24 mouse cellular contexts compared by ENCODE assay signal in the genomic region with DNA sequence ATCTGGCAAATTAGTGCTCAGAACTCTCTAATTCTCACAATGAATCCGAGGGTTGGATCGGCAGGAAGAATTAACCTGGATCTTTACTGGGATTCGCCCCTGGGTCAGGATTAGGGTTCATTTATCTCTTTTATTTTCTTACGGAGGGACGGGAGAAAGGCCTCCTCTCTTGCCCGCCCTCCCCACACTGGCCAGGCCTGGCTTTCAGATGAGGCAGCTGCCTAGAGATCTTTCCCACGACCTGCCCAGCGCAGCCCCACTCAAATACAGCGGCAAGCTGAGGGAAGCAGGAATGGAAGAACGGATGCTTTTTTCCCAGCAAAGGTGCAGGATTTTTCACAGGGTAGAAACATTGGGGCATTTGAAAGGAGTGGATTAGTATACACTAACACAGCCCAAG.
A peak's percentile ranks its signal among the peaks of the same experiment; 100 is the strongest.
DNase-seq lines count a peak whose midpoint lies in the region; ATAC-seq and TF ChIP-seq lines count a peak whose summit lies in the region.
"Had no signal": no experiment of that assay in that cellular context is flagged by ENCODE, and none has a peak within 500 bp of the region (broad histone marks: within the 10 kb centered on the region; RNA-seq: fewer than 3 reads in every experiment).

No protein-coding gene starts in this region.

- no peak for ATAC-seq in hindbrain, embryonic 13.5 days (ENCODE audit: low FRiP score)
- no peak for ATAC-seq in hindbrain, embryonic 12.5 days (ENCODE audit: low FRiP score)
- ATAC-seq in forebrain, embryonic 13.5 days = no peak
- ATAC-seq in hindbrain, embryonic 14.5 days (ENCODE audit: low FRiP score) = no peak
- no peak for ATAC-seq in midbrain, postnatal 0 days (ENCODE audit: low FRiP score)

- H3K9me3 ChIP-seq in hindbrain, embryonic 13.5 days = no peaks in the 10 kb centered on the region
- H3K9me3 ChIP-seq in hindbrain, embryonic 12.5 days (replicated peaks) = no peaks in the 10 kb centered on the region
- peaks cover 3% of the 10 kb centered on the region; the same call in 1 of the 2 replicates for H3K9me3 ChIP-seq in forebrain, embryonic 13.5 days (replicated peaks)
- no peaks in the 10 kb centered on the region for H3K9me3 ChIP-seq in hindbrain, embryonic 14.5 days (ENCODE audit: control insufficient read depth, low read length)
- no peaks in the 10 kb centered on the region for H3K9me3 ChIP-seq in midbrain, postnatal 0 days (ENCODE audit: low read length)
- H3K9me3 ChIP-seq: kidney, embryonic 15.5 days had no signal

- H3K4me2 ChIP-seq in hindbrain, embryonic 13.5 days = no peak overlapping the region
- H3K4me2 ChIP-seq in hindbrain, embryonic 12.5 days (replicated peaks) = no peak overlapping the region
- no peak overlapping the region for H3K4me2 ChIP-seq in forebrain, embryonic 13.5 days
- H3K4me2 ChIP-seq in hindbrain, embryonic 14.5 days (replicated peaks) = no peak overlapping the region
- H3K4me2 ChIP-seq in midbrain, postnatal 0 days (ENCODE audit: low read depth, low read length, poor library complexity, severe bottlenecking) = no peak overlapping the region
- H3K4me2 ChIP-seq: kidney, embryonic 15.5 days; liver, embryonic 13.5 days had no signal

- peaks cover 9% of the 10 kb centered on the region for H3K4me1 ChIP-seq in hindbrain, embryonic 13.5 days (replicated peaks)
- H3K4me1 ChIP-seq in hindbrain, embryonic 12.5 days = peaks cover 7% of the 10 kb centered on the region
- peaks cover 21% of the 10 kb centered on the region for H3K4me1 ChIP-seq in forebrain, embryonic 13.5 days
- no peaks in the 10 kb centered on the region for H3K4me1 ChIP-seq in hindbrain, embryonic 14.5 days (replicated peaks; ENCODE audit: control insufficient read depth, insufficient read depth, low read length)
- no peaks in the 10 kb centered on the region for H3K4me1 ChIP-seq in midbrain, postnatal 0 days (ENCODE audit: insufficient read depth, low read length)
- H3K4me1 ChIP-seq: kidney, embryonic 15.5 days; liver, embryonic 13.5 days had no signal

- 0 out of 2 replicates have a peak overlapping the region, but pooled peaks have one; percentile 5 for H3K9ac ChIP-seq in hindbrain, embryonic 13.5 days
- no peak overlapping the region for H3K9ac ChIP-seq in hindbrain, embryonic 12.5 days
- peak overlapping the region; percentile 8; the same call in 1 of the 2 replicates for H3K9ac ChIP-seq in forebrain, embryonic 13.5 days
- no peak overlapping the region for H3K9ac ChIP-seq in hindbrain, embryonic 14.5 days
- H3K9ac ChIP-seq in midbrain, postnatal 0 days (replicated peaks; ENCODE audit: low read length, poor library complexity, severe bottlenecking) = 0 out of 2 replicates have a peak overlapping the region, but pooled peaks have one; percentile 4
- H3K9ac ChIP-seq: kidney, embryonic 15.5 days; liver, embryonic 13.5 days had no signal

- TF ChIP-seq CTCF in midbrain, postnatal 0 days (IDR thresholded peaks at IDR 0.05) = no peak

- H3K27me3 ChIP-seq in hindbrain, embryonic 13.5 days = no peaks in the 10 kb centered on the region
- no peaks in the 10 kb centered on the region for H3K27me3 ChIP-seq in hindbrain, embryonic 12.5 days
- no peaks in the 10 kb centered on the region for H3K27me3 ChIP-seq in forebrain, embryonic 13.5 days
- H3K27me3 ChIP-seq in hindbrain, embryonic 14.5 days (ENCODE audit: control insufficient read depth, insufficient read depth, low read length) = no peaks in the 10 kb centered on the region
- no peaks in the 10 kb centered on the region for H3K27me3 ChIP-seq in midbrain, postnatal 0 days (ENCODE audit: insufficient read depth, low read length)
- H3K27me3 ChIP-seq: CH12.LX; kidney, embryonic 15.5 days; liver, embryonic 13.5 days had no signal

- peak overlapping the region; percentile 49 for H3K27ac ChIP-seq in hindbrain, embryonic 13.5 days
- H3K27ac ChIP-seq in hindbrain, embryonic 12.5 days = no peak overlapping the region
- 0 out of 2 replicates have a peak overlapping the region, but pooled peaks have one; percentile 20 for H3K27ac ChIP-seq in forebrain, embryonic 13.5 days
- no peak overlapping the region; the same call in 1 of the 2 replicates for H3K27ac ChIP-seq in hindbrain, embryonic 14.5 days
- H3K27ac ChIP-seq in midbrain, postnatal 0 days (ENCODE audit: low read depth, low read length) = no peak overlapping the region
- H3K27ac ChIP-seq: embryonic facial prominence, embryonic 10.5 days; heart, adult 2 months; kidney, embryonic 15.5 days; liver, embryonic 13.5 days had no signal

- WGBS in hindbrain, embryonic 13.5 days = 43% methylated on average over 10 of the region's 10 CpGs
- WGBS in hindbrain, embryonic 12.5 days = 49% methylated on average over 10 of the region's 10 CpGs
- 12% methylated on average over 10 of the region's 10 CpGs for WGBS in forebrain, embryonic 13.5 days
- 38% methylated on average over 10 of the region's 10 CpGs for WGBS in hindbrain, embryonic 14.5 days
- 23% methylated on average over 10 of the region's 10 CpGs for WGBS in midbrain, postnatal 0 days

- peak; percentile 32 for DNase-seq in hindbrain, embryonic 14.5 days (ENCODE audit: low spot score)
- DNase-seq in midbrain, postnatal 0 days (ENCODE audit: low spot score) = no peak
- DNase-seq in thymus, adult 18-20 months = no peak
- no peak for DNase-seq in kidney, adult 9 months
- DNase-seq: adrenal gland, adult 2 months; B cell, adult 2 months; cerebellum, adult 11 months; cerebellum, adult 9-11 months; gastrocnemius, postnatal 36 days; heart, adult 2 months; heart, postnatal 36 days; kidney, postnatal 36 days; liver, embryonic 13.5 days; lung, adult 2 months; right cerebral cortex, adult 18-20 months; right cerebral cortex, postnatal 4 days; thymus, postnatal 25 days had no signal

- no peak overlapping the region for H3K4me3 ChIP-seq in hindbrain, embryonic 13.5 days
- H3K4me3 ChIP-seq in hindbrain, embryonic 12.5 days = no peak overlapping the region
- no peak overlapping the region for H3K4me3 ChIP-seq in forebrain, embryonic 13.5 days
- no peak overlapping the region for H3K4me3 ChIP-seq in hindbrain, embryonic 14.5 days (replicated peaks; ENCODE audit: low read length)
- H3K4me3 ChIP-seq in midbrain, postnatal 0 days (ENCODE audit: low read depth, low read length) = no peak overlapping the region
- H3K4me3 ChIP-seq: embryonic facial prominence, embryonic 10.5 days; heart, adult 2 months; kidney, embryonic 15.5 days; liver, embryonic 13.5 days had no signal

- no peaks in the 10 kb centered on the region for H3K36me3 ChIP-seq in hindbrain, embryonic 13.5 days
- H3K36me3 ChIP-seq in hindbrain, embryonic 12.5 days = no peaks in the 10 kb centered on the region; the same call in 1 of the 2 replicates
- H3K36me3 ChIP-seq in forebrain, embryonic 13.5 days (ENCODE audit: poor library complexity, severe bottlenecking) = no peaks in the 10 kb centered on the region
- H3K36me3 ChIP-seq in hindbrain, embryonic 14.5 days (replicated peaks; ENCODE audit: control insufficient read depth, insufficient read depth) = no peaks in the 10 kb centered on the region
- H3K36me3 ChIP-seq in midbrain, postnatal 0 days (ENCODE audit: insufficient read depth, low read length) = no peaks in the 10 kb centered on the region
- H3K36me3 ChIP-seq: G1E; kidney, embryonic 15.5 days; liver, embryonic 13.5 days had no signal

Comparison
In these comparisons a context has a peak if more than half of its experiments do, and no peak if none do; other contexts are left out.
1. H3K27ac ChIP-seq: peak in hindbrain, embryonic 13.5 days (single experiment) and forebrain, embryonic 13.5 days (single experiment); none in hindbrain, embryonic 12.5 days (single experiment), hindbrain, embryonic 14.5 days (single experiment) and midbrain, postnatal 0 days (single experiment).
2. H3K9ac ChIP-seq: peak in hindbrain, embryonic 13.5 days (single experiment), forebrain, embryonic 13.5 days (single experiment) and midbrain, postnatal 0 days (single experiment); none in hindbrain, embryonic 12.5 days (single experiment) and hindbrain, embryonic 14.5 days (single experiment).